Mouse (Mus musculus) cortical plate, adult 2 months (tissue): Measurements from ENCODE around the gene Zfp239. TPM values are rescaled to one million over a fixed set of nuclear protein-coding genes. Genes with fewer than 3 reads are reported as not detected.
A peak's percentile ranks its signal among the peaks of the same experiment; 100 is the strongest.

Experiments
- H3K27ac ChIP-seq: fragments of 200-500 bp; 2 replicates; pipeline ENCODE4 v1.5.1; 2012; ENCODE audit warnings: low read length, control low read depth, inconsistent platforms; ENCODE audit not compliant: insufficient read depth
- H3K4me1 ChIP-seq: fragments of 200-500 bp; 2 replicates; pipeline ENCODE4 v1.6.1; 2011; ENCODE audit warnings: low read length; ENCODE audit not compliant: control insufficient read depth, insufficient read depth
- H3K4me3 ChIP-seq: fragments of 200-500 bp; 2 replicates; pipeline ENCODE4 v1.5.1; 2011; ENCODE audit warnings: mild to moderate bottlenecking, low read length, control low read depth; ENCODE audit not compliant: insufficient read depth
- CTCF ChIP-seq: fragments of 200-500 bp; IDR thresholded peaks from 2 replicates; pipeline ENCODE4 v1.5.1; 2011; ENCODE audit warnings: mild to moderate bottlenecking, control low read depth, low read length; ENCODE audit not compliant: insufficient read depth; ENCODE audit errors: extremely low read depth
- POLR2A ChIP-seq: fragments of 200-500 bp; IDR thresholded peaks from 2 replicates; pipeline ENCODE4 v1.6.1; 2011; ENCODE audit warnings: mild to moderate bottlenecking, low read length, control low read depth; ENCODE audit not compliant: insufficient read depth; ENCODE audit errors: extremely low read depth
- polyA plus RNA-seq: library from polyadenylated mRNA; depleted of rRNA; stranded (reverse); fragments of >200 nt; gene quantifications from 2 replicates; pipeline ENCODE4 v1.2.3, GENCODE M21; 2012

The Zfp239 gene
- polyA plus RNA-seq, 1 experiment, result 34.5 TPM

- TF ChIP-seq CTCF (no peak), POLR2A (no peak)
- H3K27ac ChIP-seq, result no peak overlapping the region
- no peaks in the 10 kb centered on the region for H3K4me1 ChIP-seq
- H3K4me3 ChIP-seq, result no peak overlapping the region
Measured at GRCm38 (mm10) chr6:117874621-117875281, 12.9 kb downstream of the Zfp239 start.

- Histone ChIP-seq H3K27ac (peak overlapping the region; percentile 97), H3K4me3 (peak overlapping the region; percentile 38), H3K4me1 (no peaks in the 10 kb centered on the region; the same call in 1 of the 2 replicates)
- no peak for TF ChIP-seq CTCF
- no peak; the same call in 1 of the 2 replicates for TF ChIP-seq POLR2A
Measured at GRCm38 (mm10) chr6:117878700-117879407, 17.0 kb downstream of the Zfp239 start.

- TF ChIP-seq POLR2A, result peak; percentile 97
- peak; percentile 93 for TF ChIP-seq CTCF
- H3K4me1 ChIP-seq, result no peaks in the 10 kb centered on the region; the same call in 1 of the 2 replicates
- peak overlapping the region; percentile 97 for H3K27ac ChIP-seq
- H3K4me3 ChIP-seq, result peak overlapping the region; percentile 38
Measured at GRCm38 (mm10) chr6:117879408-117880115, 17.7 kb downstream of the Zfp239 start.

- no peak for TF ChIP-seq POLR2A
- TF ChIP-seq CTCF, result no peak
- Histone ChIP-seq H3K4me1 (no peaks in the 10 kb centered on the region; the same call in 1 of the 2 replicates), H3K27ac (no peak overlapping the region), H3K4me3 (peak overlapping the region; percentile 38; the same call in 1 of the 2 replicates)
Measured at GRCm38 (mm10) chr6:117880394-117880838, 18.5 kb downstream of the Zfp239 start.

GRCm38 (mm10) chr6:117881229-117881628 lies 19.3 kb downstream of the Zfp239 start:
- no peaks in the 10 kb centered on the region; the same call in 1 of the 2 replicates for H3K4me1 ChIP-seq
- H3K4me3 ChIP-seq, result no peak overlapping the region
- no peak overlapping the region for H3K27ac ChIP-seq
- TF ChIP-seq POLR2A (no peak), CTCF (no peak)

- Histone ChIP-seq H3K4me3 (no peak overlapping the region), H3K27ac (no peak overlapping the region), H3K4me1 (no peaks in the 10 kb centered on the region; the same call in 1 of the 2 replicates)
- TF ChIP-seq CTCF (no peak), POLR2A (no peak)
Measured at GRCm38 (mm10) chr6:117881997-117882396, 20.1 kb downstream of the Zfp239 start.

- H3K4me1 ChIP-seq, result no peaks in the 10 kb centered on the region
- H3K4me3 ChIP-seq, result no peak overlapping the region
- no peak overlapping the region for H3K27ac ChIP-seq
- TF ChIP-seq POLR2A (no peak), CTCF (no peak)
Measured at GRCm38 (mm10) chr6:117885943-117886342, 24.0 kb downstream of the Zfp239 start.

- no peak overlapping the region for H3K27ac ChIP-seq
- H3K4me3 ChIP-seq, result no peak overlapping the region
- TF ChIP-seq CTCF (no peak), POLR2A (no peak)
- no peaks in the 10 kb centered on the region for H3K4me1 ChIP-seq
Measured at GRCm38 (mm10) chr6:117888032-117888431, 26.1 kb downstream of the Zfp239 start.

GRCm38 (mm10) chr6:117888642-117889096 lies 26.8 kb downstream of the Zfp239 start:
- Histone ChIP-seq H3K27ac (no peak overlapping the region), H3K4me3 (no peak overlapping the region), H3K4me1 (no peaks in the 10 kb centered on the region)
- no peak for TF ChIP-seq CTCF
- TF ChIP-seq POLR2A, result no peak
